Mouse (Mus musculus) lung, adult 2 months (tissue): ENCODE data around the gene Olfr1396. TPM values are rescaled to one million over a fixed set of nuclear protein-coding genes. Genes with fewer than 3 reads are reported as not detected.

Experiments
- DNase-seq: peaks from one replicate; pipeline ENCODE4 v3.0.0; 2022
- H3K4me1 ChIP-seq: fragments of 200-500 bp; 2 replicates; pipeline ENCODE4 v1.6.1; 2011; ENCODE audit warnings: low read length; ENCODE audit not compliant: control insufficient read depth, insufficient read depth
- H3K4me3 ChIP-seq: fragments of 200-500 bp; replicated peaks from 2 replicates; pipeline ENCODE3; 2011; ENCODE audit warnings: low read depth, mild to moderate bottlenecking, control low read depth, low read length; ENCODE audit errors: extremely low read depth
- CTCF ChIP-seq: fragments of 200-500 bp; IDR thresholded peaks from 2 replicates; pipeline ENCODE4 v1.5.1; 2011; ENCODE audit warnings: mild to moderate bottlenecking, low read length, control low read depth; ENCODE audit not compliant: insufficient read depth
- POLR2A ChIP-seq: fragments of 200-500 bp; IDR thresholded peaks from 2 replicates; pipeline ENCODE4 v1.6.1; 2011; ENCODE audit warnings: low read depth, mild to moderate bottlenecking, control low read depth, low read length, borderline replicate concordance; ENCODE audit errors: extremely low read depth
- WGBS: fragments of 180-500 bp; shearing (Covaris S2); methylation state at CpG from one replicate; pipeline ENCODE4 v1.1.7; 2018; 5-methylcytosine and 5-hydroxymethylcytosine counted together
- polyA plus RNA-seq: library from polyadenylated mRNA; depleted of rRNA; stranded (reverse); fragments of >200 nt; gene quantifications from 2 replicates; pipeline ENCODE4 v1.2.3, GENCODE M21; 2012

The Olfr1396 gene
- polyA plus RNA-seq, 1 experiment: 0.17 TPM

DNA sequence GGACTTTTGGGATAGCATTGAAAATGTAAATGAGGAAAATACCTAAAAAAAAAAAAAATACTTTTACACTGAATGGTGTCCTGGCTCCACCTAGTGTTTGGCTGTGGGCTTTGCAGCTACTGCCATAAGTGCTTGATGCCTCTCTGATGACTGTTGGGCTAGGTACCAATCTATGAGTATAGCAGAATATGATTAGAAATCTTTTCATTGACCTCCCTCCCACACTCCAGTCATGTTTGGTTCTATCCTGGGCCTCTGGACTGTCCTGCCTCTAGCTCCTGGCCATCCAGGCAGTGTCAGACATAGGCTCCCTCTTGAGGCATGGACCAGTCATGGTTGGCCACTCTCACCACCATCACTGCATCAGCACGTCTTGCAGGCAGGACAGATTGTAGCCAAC, 5.8 kb downstream of the Olfr1396 start:
- no peak overlapping the region for H3K4me3 ChIP-seq
- TF ChIP-seq POLR2A: no peak
- peak; percentile 69 for TF ChIP-seq CTCF
- H3K4me1 ChIP-seq: no peaks in the 10 kb centered on the region
- WGBS: 30% methylated on average over 1 of the region's 1 CpGs
- DNase-seq: no peak

GRCm38 (mm10) chr11:49107650-49108537, 6.8 kb downstream of the Olfr1396 start:
- no peak for TF ChIP-seq POLR2A
- no peak for TF ChIP-seq CTCF
- 57% methylated on average over 10 of the region's 10 CpGs for WGBS
- DNase-seq: no peak
- no peaks in the 10 kb centered on the region for H3K4me1 ChIP-seq
- no peak overlapping the region for H3K4me3 ChIP-seq

GRCm38 (mm10) chr11:49105752-49106151, 8.9 kb downstream of the Olfr1396 start:
- no peak for TF ChIP-seq POLR2A
- no peak for TF ChIP-seq CTCF
- no peak for DNase-seq
- peaks cover 5% of the 10 kb centered on the region for H3K4me1 ChIP-seq
- 63% methylated on average over 1 of the region's 1 CpGs for WGBS
- H3K4me3 ChIP-seq: no peak overlapping the region

DNA sequence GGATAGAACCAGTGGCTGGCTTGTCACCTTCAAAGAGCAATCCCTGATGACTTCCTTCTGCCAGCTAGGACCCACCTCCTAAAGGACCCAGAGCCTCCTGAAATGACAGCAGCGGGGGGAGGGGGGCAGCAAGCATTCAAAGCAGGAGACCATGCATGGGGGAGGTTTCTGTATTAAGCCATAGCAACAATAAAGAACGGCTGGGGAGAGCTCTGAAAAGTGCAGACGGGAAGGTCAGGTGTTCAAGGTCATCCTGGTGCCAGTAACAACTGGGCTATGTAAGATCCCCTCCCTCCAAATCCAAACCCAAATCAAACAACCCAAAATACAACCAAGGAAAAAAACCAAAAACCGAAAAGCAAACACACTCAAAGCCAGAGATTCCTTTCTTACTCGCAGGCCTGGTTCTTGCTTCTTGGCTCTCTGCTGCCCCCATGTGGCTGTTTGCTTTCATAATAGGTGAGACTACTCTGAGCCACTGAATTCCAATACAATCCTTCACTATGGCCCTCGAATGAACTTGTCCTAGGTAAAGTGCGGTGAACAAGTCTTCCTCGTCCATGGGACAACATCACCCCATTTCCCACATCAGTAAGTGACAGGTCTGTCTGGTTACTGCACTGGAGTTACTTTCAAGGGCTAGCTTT, 11.5 kb downstream of the Olfr1396 start:
- TF ChIP-seq POLR2A (no peak), CTCF (peak; percentile 85)
- 16% methylated on average over 8 of the region's 8 CpGs for WGBS
- DNase-seq: peak; percentile 84
- peaks cover 5% of the 10 kb centered on the region for H3K4me1 ChIP-seq
- H3K4me3 ChIP-seq: peak overlapping the region; percentile 5

DNA sequence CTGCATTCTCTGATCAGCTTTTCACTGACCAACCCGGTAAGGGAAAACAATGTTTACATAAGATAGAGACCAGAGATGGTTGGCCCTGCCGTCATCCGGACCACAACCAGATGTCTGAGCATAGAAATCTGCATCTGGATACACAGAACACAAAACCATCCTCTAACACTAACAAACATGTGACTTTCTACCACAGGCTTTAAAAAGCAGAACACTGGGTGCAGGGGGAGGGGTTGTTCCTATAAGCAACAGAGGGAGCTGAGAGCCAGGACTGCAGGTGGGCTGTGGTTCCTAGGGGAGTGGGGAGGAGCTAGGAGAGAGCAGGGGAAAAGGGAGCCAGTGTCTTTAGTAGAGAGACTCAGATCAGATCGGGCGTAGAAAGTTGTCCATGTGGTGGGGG, 13.2 kb downstream of the Olfr1396 start:
- no peak for DNase-seq
- no peak for TF ChIP-seq POLR2A
- TF ChIP-seq CTCF: no peak
- Histone ChIP-seq H3K4me1 (peaks cover 5% of the 10 kb centered on the region), H3K4me3 (no peak overlapping the region)
- WGBS: 38% methylated on average over 5 of the region's 5 CpGs

- Histone ChIP-seq H3K4me3 (no peak overlapping the region), H3K4me1 (peaks cover 5% of the 10 kb centered on the region)
- 82% methylated on average over 3 of the region's 3 CpGs for WGBS
- TF ChIP-seq CTCF (no peak), POLR2A (no peak)
- no peak for DNase-seq
These were observed 14.3 kb downstream of the Olfr1396 start for GRCm38 (mm10) chr11:49100409-49100808.

GRCm38 (mm10) chr11:49095367-49095766, 19.3 kb downstream of the Olfr1396 start:
- 90% methylated on average over 4 of the region's 4 CpGs for WGBS
- no peak for DNase-seq
- TF ChIP-seq CTCF (no peak), POLR2A (no peak)
- Histone ChIP-seq H3K4me1 (no peaks in the 10 kb centered on the region; the same call in 1 of the 2 replicates), H3K4me3 (no peak overlapping the region)

DNA sequence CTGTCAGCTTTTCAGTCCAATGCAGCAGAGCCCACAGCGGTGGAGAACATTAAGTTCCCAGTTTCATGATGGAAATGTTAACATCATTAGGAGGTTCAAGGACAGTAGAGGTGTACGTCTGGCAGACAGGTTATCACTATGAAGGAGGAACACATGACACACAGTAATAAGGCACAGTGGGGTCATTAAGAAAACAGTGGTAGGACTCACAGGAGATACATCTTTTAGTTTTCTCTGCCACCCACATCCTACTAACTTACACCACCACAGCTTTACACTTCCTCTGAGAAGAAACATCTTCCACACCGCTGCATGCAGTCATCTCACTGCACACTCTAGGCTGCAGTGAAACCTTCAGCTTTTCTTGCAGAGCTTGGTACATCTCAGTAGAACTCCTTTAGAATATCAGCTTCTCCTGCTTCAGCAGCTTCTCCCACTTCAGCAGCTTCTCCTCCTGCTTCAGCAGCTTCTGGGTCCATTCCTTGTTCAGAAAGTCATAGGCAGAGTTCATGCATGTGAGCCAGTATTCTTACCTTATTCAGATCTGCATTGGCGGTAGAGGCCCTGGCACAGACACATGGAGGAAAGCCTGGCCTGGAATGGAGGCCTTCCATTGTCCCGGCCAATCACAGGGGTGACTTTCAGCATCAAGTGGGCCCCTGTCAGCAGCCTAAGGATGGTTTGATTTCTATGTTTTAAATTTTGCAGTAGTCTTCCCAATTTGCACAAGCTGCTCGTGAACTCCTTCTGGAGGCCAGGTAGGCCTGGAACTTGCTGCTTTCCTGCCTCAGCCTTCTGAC, 20.6 kb downstream of the Olfr1396 start:
- Histone ChIP-seq H3K4me1 (no peaks in the 10 kb centered on the region; the same call in 1 of the 2 replicates), H3K4me3 (no peak overlapping the region)
- no peak for DNase-seq
- TF ChIP-seq CTCF (no peak), POLR2A (no peak)
- WGBS: 70% methylated on average over 6 of the region's 6 CpGs

DNA sequence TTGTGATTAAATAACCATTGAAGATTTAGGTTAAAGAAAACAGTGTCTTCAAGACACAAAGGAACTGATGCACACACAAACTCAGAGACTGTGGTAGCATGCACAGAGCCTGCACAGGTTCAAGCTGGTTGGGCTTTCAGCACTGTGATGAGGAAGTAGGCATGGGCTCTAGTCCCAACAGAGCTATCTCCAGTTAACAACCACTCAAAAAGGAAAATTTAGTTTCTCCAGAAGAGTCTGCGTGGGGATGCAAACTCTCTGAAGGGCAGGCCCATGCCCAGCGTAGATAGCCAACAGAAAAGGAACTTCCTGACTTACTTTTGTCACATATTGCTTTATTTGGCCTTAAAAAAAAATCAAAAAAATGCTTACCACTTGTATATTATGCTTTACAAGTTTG, 21.9 kb downstream of the Olfr1396 start:
- no peak overlapping the region for H3K4me3 ChIP-seq
- H3K4me1 ChIP-seq: peaks cover 3% of the 10 kb centered on the region
- 75% methylated on average over 2 of the region's 2 CpGs for WGBS
- no peak for DNase-seq
- no peak for TF ChIP-seq POLR2A
- no peak for TF ChIP-seq CTCF

- TF ChIP-seq POLR2A (no peak), CTCF (no peak)
- 93% methylated on average over 1 of the region's 1 CpGs for WGBS
- Histone ChIP-seq H3K4me1 (peaks cover 4% of the 10 kb centered on the region), H3K4me3 (no peak overlapping the region)
- no peak for DNase-seq
These were observed 22.6 kb downstream of the Olfr1396 start for GRCm38 (mm10) chr11:49092053-49092586.
